Mouse (Mus musculus) liver, embryonic 14.5 days (tissue): ENCODE data around the gene Shroom3. TPM values are rescaled to one million over a fixed set of nuclear protein-coding genes. Genes with fewer than 3 reads are reported as not detected.

ENCODE experiments used
- ATAC-seq: fragments of 200-750 bp; cut with Nextera tagmentation; 2 replicates; pipeline ENCODE4 v1.8.0; 2017; ENCODE audit warnings: moderate number of reproducible peaks, mild to moderate bottlenecking, moderate library complexity; ENCODE audit not compliant: insufficient read depth
- DNase-seq, 3 experiments: peaks; one replicate each; pipeline ENCODE4 v3.0.0-alpha.2; 2012 to 2013; ENCODE audit warnings: low read depth in 3 of 3, low spot score in 3 of 3
- H3K27ac ChIP-seq: fragments of 300-500 bp; sonication (generic); 2 replicates; pipeline ENCODE4 v1.5.1; 2014; ENCODE audit warnings: moderate library complexity, mild to moderate bottlenecking, control low read depth, inconsistent platforms
- H3K27me3 ChIP-seq: fragments of 300-500 bp; sonication (generic); 2 replicates; pipeline ENCODE4 v1.6.1; 2014; ENCODE audit warnings: mild to moderate bottlenecking, low read length, moderate library complexity; ENCODE audit not compliant: control insufficient read depth, insufficient read depth
- H3K36me3 ChIP-seq: fragments of 300-500 bp; sonication (generic); replicated peaks from 2 replicates; pipeline ENCODE4 v1.6.1; 2014; ENCODE audit warnings: low read depth; ENCODE audit not compliant: control insufficient read depth, insufficient read depth
- H3K4me1 ChIP-seq, 2 experiments: fragments of 200-500 bp in 1 of 2; fragments of 300-500 bp in 1 of 2; sonication (generic) in 1 of 2; replicated peaks; 2 replicates each; pipeline ENCODE4 v1.6.1; 2012 to 2014; ENCODE audit warnings: antibody characterized with exemption in 1 of 2, inconsistent platforms in 1 of 2, low read length in 1 of 2; ENCODE audit not compliant: control insufficient read depth in 2 of 2, insufficient read depth in 2 of 2
- H3K4me2 ChIP-seq: fragments of 300-500 bp; sonication (generic); 2 replicates; pipeline ENCODE4 v1.6.1; 2014; ENCODE audit warnings: low read depth, mild to moderate bottlenecking, control low read depth, moderate library complexity
- H3K4me3 ChIP-seq, 2 experiments: fragments of 200-500 bp in 1 of 2; fragments of 300-500 bp in 1 of 2; sonication (generic) in 1 of 2; 2 replicates each; pipeline ENCODE4 v1.5.1; 2012 to 2014; ENCODE audit warnings: low read depth in 2 of 2, low read length in 2 of 2, mild to moderate bottlenecking in 2 of 2, control low read depth in 1 of 2, inconsistent platforms in 1 of 2, moderate library complexity in 1 of 2; ENCODE audit not compliant: insufficient read depth in 1 of 2
- H3K9ac ChIP-seq: fragments of 300-500 bp; sonication (generic); replicated peaks from 2 replicates; pipeline ENCODE4 v1.6.1; 2014; ENCODE audit warnings: mild to moderate bottlenecking, control low read depth, moderate library complexity
- H3K9me3 ChIP-seq: fragments of 300-500 bp; sonication (generic); 2 replicates; pipeline ENCODE4 v1.6.1; 2016; ENCODE audit warnings: low read length, mixed read lengths; ENCODE audit not compliant: control insufficient read depth
- CTCF ChIP-seq: IDR thresholded peaks from 2 replicates; pipeline ENCODE4 v1.5.1; 2016; ENCODE audit warnings: antibody characterized with exemption, low read depth, control low read depth
- EP300 ChIP-seq: IDR thresholded peaks from 2 replicates; pipeline ENCODE4 v1.6.1; 2016; ENCODE audit warnings: antibody characterized with exemption, low read depth
- WGBS: fragments of 180-500 bp; shearing (Covaris S2); extraction: QIAGEN DNeasy Blood & Tissue Kit; methylation state at CpG from one replicate; pipeline ENCODE4 v1.1.7; 2014; ENCODE audit not compliant: insufficient replicate concordance; 5-methylcytosine and 5-hydroxymethylcytosine counted together
- polyA plus RNA-seq, 2 experiments: library from polyadenylated mRNA; depleted of rRNA in 1 of 2; stranded (reverse) in 1 of 2; unstranded in 1 of 2; fragments of >200 nt; fragmentation: Nextera tagmentation in 1 of 2; extraction: Ambion mirVana in 1 of 2; gene quantifications; 2 replicates each; pipeline versions ENCODE4 v1.2.1 to v1.2.3; 2012 to 2014

The Shroom3 gene
- polyA plus RNA-seq, 2 experiments = 0.11 to 0.30 TPM

DNA sequence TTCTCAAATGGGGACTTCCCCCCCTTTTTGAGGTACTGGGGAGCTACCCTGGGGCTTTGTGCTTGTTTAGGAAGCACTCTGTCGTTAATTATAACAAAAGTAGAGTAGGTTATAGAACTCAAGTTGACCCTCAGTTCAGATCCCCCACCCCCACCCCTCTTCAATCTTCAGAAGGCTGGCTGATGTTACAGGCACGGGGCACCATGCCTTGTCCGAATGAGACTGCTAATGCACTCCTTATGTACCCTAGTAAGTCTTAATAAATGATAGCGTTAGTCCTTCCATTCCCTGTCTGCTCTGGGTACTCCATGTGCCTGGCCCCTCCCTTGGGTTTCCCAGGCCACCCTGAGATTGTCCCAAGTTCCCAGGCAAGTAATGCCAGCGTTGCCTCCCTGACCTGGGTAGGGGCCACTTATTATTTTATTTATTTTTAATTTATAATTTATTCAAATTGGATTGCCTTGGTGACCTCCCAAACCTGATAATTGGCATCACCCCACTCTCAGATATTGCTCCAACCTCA, 315.3 kb downstream of the Shroom3 start:
- peaks cover 0 to 8% of the 10 kb centered on the region in 2 experiments; a peak in 1 of 4 replicates for H3K4me1 ChIP-seq
- no peak overlapping the region for H3K9ac ChIP-seq
- H3K9me3 ChIP-seq = no peaks in the 10 kb centered on the region
- no peaks in the 10 kb centered on the region for H3K36me3 ChIP-seq
- DNase-seq (no peak), ATAC-seq (no peak)
- H3K27me3 ChIP-seq = no peaks in the 10 kb centered on the region
- 38% methylated on average over 5 of the region's 5 CpGs for WGBS
- no peak overlapping the region for H3K27ac ChIP-seq
- no peak overlapping the region for H3K4me2 ChIP-seq
- TF ChIP-seq EP300 = no peak
- no peak for TF ChIP-seq CTCF
- H3K4me3 ChIP-seq = no peak overlapping the region

GRCm38 (mm10) chr5:93000060-93000459, 316.8 kb downstream of the Shroom3 start:
- Histone ChIP-seq H3K9ac (no peak overlapping the region), H3K4me1 (peaks cover 0 to 8% of the 10 kb centered on the region in 2 experiments; a peak in 1 of 4 replicates), H3K36me3 (no peaks in the 10 kb centered on the region), H3K4me2 (no peak overlapping the region), H3K9me3 (no peaks in the 10 kb centered on the region), H3K27me3 (no peaks in the 10 kb centered on the region), H3K4me3 (no peak overlapping the region), H3K27ac (no peak overlapping the region)
- ATAC-seq (no peak), DNase-seq (no peak)
- no peak for TF ChIP-seq CTCF
- no peak for TF ChIP-seq EP300
- 64% methylated on average over 6 of the region's 6 CpGs for WGBS

- no peak for ATAC-seq
- H3K9ac ChIP-seq = no peak overlapping the region
- WGBS = 31% methylated on average over 17 of the region's 17 CpGs
These were observed 317.8 kb downstream of the Shroom3 start for GRCm38 (mm10) chr5:93000774-93001757.

GRCm38 (mm10) chr5:93002615-93003014, 319.4 kb downstream of the Shroom3 start:
- Histone ChIP-seq H3K4me3 (no peak overlapping the region), H3K9ac (no peak overlapping the region), H3K4me2 (no peak overlapping the region), H3K36me3 (no peaks in the 10 kb centered on the region), H3K9me3 (no peaks in the 10 kb centered on the region), H3K27ac (no peak overlapping the region), H3K27me3 (no peaks in the 10 kb centered on the region; the same call in none of the 2 replicates), H3K4me1 (peaks cover 0 to 6% of the 10 kb centered on the region in 2 experiments; a peak in 2 of 4 replicates)
- no peak for TF ChIP-seq CTCF
- TF ChIP-seq EP300 = no peak
- ATAC-seq (no peak), DNase-seq (no peak)
- 71% methylated on average over 2 of the region's 2 CpGs for WGBS

More at GRCm38 (mm10) chr5:93000774-93001757, 317.8 kb downstream of the Shroom3 start:
- Histone ChIP-seq H3K4me2 (no peak overlapping the region), H3K4me1 (peaks cover 0 to 8% of the 10 kb centered on the region in 2 experiments; a peak in 2 of 4 replicates), H3K27me3 (no peaks in the 10 kb centered on the region; the same call in none of the 2 replicates), H3K9me3 (no peaks in the 10 kb centered on the region), H3K36me3 (no peaks in the 10 kb centered on the region), H3K4me3 (no peak overlapping the region), H3K27ac (no peak overlapping the region)
- DNase-seq = no peak
- TF ChIP-seq CTCF (no peak), EP300 (no peak)
